Mouse (Mus musculus) cerebellum, adult 11-12 months (tissue): ENCODE results near the gene Lypla2.
"Not testable (repeated sequence)": the region's sequence is repeated elsewhere in the genome, so short reads cannot be mapped to it uniquely, and the experiment has no call there.

Source experiments
- DNase-seq: peaks from one replicate; pipeline ENCODE4 v3.0.0; 2022

The Lypla2 gene

DNA sequence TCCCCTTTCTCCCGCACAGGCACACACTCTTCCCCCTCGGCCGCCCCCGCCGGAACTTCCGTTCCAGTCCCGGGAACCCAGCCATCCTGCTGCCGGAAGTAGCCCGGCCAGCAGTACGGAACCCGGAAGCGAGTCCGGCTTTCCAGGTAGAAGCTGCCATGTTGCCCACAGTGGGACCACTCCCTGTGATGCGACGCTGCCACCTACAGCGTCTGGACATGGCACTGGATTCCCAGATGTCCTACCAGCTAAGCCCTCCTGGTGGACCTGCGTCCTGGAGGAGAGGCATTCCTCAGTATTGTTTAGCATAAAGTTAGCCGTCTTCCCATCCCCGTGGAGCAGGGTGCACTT, at the start of gene Lypla2:
TSS of gene Lypla2 (minus strand) at position 71 of the 351 bp plus-strand sequence.
- DNase-seq, result peak; percentile 90

DNA sequence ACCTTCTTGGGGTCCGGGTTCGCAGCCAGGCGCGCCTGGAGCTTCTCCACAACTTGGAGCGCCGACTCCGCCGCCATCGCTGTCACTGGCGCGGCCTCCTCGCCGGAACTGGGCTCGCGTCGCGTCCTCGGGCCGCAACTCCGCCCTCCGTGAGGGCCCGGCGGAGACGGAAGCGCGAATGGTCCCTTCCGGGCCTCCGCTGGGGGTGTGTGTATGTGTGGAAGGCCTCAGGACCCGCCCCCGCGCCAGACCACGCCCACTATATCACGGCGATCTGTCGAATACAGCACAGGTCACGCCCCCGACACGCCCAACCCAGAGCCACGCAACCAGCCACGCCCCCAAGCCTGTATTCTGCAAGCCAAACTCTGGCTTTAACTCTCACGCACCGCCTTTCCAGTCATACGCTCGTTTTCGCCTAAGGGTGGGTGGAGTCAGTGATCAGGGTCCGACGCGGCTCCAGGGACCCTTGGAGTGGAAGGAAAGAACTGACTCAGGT, 49.2 kb upstream of the Lypla2 start, which contains the start of gene Eloa:
TSS of gene Eloa (minus strand) at position 215 of the 499 bp plus-strand sequence.
- DNase-seq, result peak; percentile 98

DNA sequence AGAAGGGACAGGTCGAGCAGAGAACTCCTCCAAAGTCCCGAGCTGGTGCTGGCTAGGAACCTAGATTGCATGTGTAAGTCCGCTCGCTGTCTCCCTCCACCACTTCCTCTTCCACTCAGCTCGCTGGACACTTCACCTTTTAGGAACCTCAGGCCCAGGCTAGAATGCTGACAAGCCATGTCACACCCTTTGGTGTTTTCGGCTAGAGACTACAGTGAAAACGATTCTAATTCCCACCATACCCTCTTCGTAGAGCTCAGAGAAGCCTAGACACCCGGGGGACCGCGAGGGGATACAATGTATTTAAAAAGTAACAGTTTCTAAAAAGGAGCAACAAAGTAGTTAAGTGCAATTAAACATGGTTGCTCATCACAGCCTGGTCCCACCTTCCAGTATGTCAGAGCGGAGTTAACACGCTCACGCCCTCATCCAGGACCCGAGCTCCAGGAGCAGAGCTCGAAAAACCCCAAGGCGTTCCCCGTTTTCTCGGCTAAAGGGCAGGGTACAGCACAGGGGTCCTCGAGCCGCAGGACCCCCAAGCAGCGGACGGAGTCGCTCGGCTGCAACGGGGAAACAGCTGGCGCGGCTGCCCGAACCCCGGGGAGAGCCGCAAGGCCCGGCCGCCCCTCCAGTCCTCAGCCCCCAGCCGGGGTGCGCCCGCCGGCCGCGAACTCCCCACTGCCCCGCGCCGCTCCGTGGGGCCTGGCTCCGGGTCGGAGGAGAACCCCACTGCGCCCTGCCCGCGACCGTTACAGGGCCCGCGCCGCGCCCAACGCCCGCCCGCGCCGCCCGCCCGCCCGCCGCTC, 48.5 kb upstream of the Lypla2 start:
- DNase-seq, result no peak

DNA sequence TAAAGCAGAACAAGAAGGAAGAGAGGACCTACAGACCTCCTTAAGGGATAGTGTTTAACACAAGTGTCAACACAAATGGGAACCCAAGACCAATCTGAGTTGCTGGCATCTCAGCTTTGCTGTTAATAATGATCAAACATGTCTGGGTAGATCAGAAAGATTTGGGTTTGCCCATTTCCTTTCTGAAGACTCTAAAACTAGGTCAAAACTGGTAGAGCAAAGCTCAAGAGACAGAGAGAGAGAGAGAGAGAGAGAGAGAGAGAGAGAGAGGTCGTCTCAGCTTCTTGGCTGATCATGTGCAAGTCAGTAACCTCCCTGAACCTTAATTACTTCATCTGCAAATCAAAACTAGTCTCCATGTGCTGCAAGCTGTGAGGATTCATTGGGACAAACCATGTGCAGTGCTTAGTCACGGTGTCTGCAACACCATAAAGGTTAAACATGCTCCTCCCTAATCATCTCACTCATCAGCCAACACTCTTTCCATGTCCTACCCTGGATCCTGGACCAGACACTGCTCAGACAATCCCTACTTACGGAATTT, 43.7 kb upstream of the Lypla2 start:
- DNase-seq, result no peak

DNA sequence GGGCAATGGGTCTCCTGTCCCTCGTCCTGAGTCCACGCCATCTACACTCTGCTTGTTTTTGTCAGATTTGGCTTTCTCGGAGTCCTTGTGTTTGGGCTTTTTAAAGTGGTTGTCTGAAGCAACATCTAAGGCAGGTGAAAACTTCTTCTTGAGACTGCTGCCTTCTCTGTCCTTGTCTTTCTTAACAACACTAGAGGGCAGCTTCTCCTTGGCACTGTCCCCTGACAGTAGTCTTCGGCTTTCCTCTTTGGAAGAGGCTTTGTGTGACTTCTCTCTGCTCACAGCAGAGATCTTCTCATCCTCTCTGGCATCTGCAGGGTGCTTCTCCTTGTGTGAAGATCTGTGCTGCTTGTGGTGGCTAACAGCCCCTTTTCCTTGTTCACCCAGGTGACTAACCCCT, 38.2 kb upstream of the Lypla2 start:
- DNase-seq, result no peak

DNA sequence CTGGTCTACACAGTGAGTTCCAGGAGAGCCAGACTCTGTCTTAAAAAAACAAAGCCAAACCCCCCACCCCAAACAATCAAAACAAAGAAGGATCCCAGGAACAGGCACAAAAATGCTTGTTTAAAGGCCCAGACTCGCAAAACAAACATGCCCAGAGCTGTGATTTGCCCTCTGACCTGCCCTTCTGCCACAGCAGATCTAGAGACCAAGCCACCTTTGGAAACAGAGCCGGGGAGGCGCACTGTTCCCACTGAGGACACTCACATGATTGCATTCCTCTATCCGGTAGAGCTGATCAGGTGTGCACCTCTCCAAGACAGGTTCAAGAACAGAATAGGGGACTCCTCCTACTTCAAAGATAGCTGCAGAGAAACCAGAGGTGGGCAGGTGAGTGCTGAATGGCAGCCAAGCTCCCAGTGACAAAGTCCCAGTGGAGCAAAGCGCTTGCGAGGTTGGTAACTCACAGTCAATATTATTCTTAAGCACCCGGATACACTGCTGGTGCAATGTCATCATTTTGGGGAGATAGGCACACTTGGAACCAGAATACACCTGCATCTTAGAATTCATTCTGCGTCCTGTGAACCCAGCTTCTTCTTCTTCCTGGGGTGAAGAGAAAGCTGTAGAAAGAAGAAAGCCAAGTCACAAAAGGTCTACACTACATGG, 36.5 kb upstream of the Lypla2 start:
- DNase-seq, result no peak

DNA sequence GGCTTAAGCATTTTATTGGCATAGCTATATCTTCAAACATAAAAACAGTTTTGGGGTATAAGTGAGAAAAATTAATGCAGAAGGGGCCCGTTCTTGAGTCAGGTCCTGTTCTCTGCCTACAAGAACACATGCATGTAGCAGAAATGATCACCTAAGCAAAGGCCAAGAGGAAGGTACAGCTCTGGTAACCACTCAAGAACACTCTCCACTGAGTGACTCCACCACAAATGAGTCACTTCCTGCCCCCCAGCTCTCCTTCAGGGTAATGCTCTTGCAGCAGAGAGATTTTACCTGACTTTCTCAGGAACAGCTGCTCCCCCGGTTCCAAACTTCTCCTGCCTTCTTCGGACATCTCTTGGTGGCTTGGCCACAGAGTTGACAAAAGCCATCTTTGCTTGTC, 34.4 kb upstream of the Lypla2 start:
- no peak for DNase-seq

DNA sequence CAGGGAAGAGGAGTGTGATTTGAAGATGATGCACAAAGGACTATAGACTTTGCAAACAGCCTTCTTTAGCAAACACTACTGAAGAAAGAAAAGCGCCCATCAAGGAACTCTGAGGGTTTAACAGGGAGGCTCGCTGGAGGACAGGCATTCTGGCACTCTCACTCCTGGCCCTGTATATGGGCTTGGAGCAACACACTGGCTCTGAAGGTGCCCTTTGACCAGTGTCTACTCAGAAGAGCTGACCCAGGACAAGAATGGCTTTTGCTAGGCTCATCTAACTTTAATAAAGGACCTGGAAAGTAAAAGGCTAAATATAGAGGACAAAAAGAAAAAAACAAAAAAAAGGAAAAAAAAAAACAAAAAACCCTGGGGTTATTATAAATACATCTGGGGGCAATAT, 32.5 kb upstream of the Lypla2 start:
- DNase-seq, result no peak

DNA sequence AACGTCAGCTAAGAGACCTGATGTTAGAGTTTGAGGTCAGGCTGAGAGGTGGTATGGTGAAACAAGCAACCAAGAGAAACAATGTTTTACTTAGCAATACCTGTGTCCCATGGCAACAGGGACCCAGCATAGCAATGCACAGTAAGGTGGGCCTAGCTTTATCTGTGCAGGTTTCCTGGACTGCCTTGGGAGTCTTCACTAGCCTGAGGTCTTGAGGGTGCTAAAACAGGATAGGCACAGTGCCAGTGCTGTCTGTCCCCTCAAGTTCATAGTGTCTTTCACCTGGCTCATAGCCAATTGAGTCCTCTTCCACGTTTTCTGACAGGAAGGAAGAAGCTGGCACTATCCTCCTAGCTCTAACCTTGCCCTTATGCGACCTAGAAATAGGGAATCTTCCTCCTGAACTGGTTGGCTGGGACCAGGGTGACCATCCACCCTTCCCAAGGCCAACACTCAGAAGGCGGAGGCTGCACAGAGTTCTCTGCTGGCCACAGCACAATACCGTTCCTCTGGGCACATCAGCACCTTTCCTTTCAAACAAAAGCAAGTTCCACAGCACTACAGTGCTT, 31.8 kb upstream of the Lypla2 start:
- no peak for DNase-seq

DNA sequence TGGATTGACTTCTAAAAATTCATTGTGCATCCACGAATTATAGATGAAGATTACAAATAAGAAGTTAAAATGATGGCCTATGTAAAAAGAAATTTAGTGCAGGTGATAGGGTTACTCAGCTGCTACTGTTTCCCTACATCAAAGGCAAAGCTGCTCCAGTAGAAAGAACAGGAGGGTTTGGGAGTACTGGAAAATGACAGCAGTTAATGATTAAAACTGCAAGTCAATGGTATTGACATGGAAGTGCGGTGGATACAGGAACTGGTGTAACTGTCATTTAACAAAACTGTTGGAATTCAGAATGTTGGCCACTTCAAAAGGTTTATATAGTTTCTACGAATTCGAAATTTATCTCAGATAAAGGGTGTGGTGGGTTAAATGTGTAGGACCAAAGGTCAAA, 22.7 kb upstream of the Lypla2 start:
- no peak for DNase-seq

DNA sequence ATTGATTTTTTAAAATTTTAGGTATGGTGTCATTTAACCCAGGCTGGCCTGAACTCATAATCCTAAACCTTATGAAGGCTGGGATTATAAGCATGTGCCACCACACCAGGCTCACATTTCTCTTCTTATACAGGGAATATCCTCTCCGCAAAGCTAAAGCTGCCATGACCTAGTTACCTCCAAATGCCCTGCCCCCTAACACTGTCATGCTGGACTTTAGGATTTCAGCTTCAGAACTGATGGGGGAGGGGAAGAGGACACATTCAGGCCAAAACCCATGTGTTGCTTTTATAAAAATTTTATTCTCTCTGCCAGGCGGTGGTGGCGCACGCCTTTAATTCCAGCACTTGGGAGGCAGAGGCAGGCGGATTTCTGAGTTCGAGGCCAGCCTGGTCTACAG, 21.5 kb upstream of the Lypla2 start:
- no peak for DNase-seq

DNA sequence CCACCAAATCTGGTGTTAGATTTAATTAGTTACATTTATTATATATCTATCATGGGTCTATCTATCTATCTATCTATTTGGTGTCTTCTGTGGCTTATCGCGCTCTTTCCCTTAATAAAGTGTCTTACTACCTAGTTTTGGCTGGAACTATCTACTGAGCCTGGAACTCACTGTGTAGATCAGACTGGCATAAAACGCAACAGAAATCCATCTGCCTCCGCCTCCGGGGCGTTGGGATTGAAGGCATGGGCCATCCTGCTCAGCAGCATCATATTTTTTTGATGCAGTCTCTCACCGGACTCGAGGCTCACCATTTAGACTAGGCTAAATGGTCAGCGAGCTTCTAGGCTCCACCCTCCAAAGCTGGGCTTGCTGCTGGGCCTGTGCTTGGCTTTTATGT, 15.3 kb upstream of the Lypla2 start:
- DNase-seq, result peak; percentile 31

DNA sequence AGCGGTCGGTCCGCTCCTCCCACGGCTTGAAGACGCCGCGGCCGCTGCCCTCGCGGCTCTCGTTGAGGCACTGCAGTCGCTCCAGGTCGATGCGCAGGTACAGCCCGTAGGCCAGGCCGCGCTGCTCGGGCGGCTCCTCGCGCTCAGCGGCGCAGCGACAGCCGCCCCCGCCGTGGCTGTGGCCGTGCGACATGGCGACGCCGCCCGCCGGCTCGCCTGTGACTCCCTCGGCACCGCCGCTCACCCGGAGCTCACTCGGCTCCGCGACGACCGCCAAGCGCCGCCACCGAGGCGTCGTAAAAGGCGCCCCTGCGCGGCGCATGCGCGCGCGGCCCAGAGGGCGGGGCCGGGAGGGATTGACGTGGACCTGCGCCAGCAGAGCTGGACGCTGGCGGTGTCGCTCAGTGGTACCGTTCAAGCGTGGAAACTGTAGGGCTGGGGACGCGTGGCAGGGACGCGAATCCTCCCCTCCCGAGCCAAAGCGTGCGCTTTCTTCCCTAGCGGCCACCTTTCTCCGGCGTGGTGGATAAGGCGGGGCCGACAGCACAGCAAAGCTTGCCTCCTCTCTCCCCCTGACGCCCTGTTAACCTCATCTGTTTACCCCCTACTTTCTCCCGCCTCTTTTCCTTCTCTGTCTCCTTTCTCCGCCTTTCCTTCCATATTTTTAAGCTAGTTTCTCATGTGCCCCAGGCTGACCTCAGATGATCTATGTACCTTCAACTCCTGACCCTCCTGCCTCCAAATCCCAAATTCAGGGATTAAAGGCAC, 14.7 kb upstream of the Lypla2 start, which contains the start of gene Pithd1:
TSS of gene Pithd1 (minus strand) at position 322 of the 768 bp plus-strand sequence.
- peak; percentile 93 for DNase-seq

DNA sequence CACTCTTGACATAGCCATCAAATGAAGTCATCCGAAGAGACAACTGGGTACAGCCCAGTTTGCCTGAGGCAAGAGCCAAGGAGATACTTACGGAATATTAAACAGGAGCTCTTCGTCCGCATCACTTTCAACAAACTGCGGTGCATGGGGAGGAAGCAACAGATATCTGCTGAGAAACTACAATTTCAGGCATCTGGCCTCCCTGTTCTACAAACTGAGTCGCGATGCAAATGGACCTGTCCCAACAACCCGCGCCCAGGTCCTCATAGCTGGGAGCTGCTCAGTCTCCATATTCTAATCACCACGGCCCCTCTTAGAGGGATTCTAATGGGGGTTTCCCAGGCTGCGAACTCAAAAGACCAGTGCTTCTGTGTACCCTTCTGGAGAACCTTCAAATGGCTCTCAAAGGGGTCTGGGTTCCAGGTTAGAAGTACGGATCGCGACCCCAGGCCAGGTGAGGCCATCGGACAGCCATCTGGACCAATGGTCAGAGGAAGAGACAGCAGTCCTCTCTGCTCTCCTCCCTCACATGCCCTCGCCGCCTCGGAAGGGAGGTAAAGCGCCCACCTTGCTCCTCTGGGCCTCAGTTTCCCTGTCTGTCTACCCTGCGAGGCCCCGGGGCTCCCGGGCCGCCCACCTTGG, 14.0 kb upstream of the Lypla2 start:
- DNase-seq, result no peak

DNA sequence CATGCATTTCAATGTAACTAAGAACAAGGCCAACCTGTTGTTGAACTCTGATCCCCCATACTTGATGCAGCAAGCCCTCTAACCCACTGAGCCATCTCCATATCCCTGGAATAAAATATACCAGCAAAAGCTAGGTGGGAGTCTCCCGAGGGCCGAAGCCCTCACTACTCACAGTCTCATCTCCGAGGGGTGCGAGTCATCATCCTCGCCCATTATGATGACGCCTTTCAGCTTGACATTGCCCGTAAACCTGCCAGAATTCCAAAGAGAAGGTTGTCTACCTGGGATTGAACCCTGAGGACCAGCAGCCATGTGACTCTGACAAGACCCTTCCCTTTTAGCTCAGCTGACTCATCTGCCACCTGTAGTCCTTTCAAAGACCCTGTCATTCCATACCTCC, 13.3 kb upstream of the Lypla2 start:
- DNase-seq, result peak; percentile 24

DNA sequence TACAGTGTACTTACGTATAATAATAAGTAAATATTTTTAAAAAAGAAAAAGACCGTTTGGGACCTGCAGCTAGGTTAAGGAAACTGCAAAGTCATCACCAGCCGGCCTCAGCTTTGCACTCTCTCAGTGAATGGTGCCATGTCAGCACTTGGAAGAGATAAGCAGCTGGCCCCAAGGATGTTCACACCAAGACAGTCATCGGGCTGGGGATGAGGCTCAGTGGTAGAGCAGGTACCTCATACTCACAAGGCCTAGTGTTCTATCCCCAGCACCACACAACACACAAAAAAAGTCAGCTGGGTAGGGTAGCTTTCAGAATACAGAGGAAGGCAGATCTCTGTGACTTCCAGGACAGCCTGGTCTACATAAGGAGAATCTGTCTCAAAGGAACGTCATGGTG, 12.8 kb upstream of the Lypla2 start:
- no peak for DNase-seq

DNA sequence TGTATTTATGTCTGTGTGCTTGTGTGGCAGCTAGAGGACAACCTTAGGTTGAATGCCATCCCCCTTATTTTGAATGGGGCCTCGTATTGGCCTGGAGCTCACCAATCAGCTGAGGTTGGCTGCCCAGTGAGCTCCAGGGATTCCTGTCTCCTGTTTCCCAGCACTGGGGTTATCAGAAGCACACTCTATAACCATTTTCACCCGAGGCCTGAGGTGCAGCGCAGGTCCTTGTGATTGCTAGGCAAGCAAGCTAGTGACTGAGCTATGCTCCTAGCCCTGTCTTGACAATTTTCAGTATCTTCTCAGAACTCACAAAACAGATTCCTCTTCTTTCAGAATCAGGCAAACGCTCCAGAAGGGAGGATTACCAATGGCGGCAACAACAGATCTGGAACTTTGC, 12.1 kb upstream of the Lypla2 start:
- no peak for DNase-seq

DNA sequence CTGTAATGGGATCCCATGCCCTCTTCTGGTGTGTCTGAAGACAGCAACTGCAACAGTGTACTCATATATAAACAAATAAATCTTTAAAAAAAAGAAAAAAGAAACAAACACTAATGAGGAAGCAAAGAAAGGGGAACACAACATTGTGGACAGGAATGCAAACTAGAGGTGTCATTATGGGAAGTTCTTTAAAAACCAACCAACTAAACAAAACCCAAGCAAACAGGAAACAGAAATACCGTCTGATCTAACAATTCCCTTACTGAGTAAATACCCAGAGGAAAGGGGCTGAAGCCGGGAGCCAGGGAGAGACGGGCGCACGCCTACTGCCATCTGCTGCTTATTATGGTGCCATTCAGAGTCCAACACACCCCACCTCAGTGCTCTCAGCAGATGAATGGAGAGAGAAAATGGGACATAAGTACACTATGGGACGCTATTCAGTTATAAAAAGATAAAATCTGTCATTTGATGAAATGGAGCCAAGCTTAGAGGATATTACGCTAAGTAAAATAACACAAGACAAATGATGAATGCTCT, 9.2 kb upstream of the Lypla2 start:
- peak; percentile 42 for DNase-seq

DNA sequence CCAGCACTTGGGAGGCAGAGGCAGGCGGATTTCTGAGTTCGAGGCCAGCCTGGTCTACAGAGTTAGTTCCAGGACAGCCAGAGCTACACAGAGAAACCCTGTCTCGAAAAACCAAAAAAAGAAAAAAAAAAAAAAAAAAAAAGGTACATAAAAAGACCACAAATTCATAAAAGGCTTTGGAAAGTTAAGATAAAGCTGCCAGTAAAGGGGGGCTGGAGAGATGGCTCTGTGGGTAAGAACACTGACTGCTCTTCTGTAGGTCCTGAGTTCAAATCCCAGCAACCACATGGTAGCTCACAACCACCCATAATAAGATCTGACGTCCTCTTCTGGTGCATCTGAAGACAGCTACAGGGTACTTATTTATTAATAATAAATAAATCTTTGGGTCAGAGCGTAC, 7.8 kb upstream of the Lypla2 start:
- not testable (repeated sequence) for DNase-seq

DNA sequence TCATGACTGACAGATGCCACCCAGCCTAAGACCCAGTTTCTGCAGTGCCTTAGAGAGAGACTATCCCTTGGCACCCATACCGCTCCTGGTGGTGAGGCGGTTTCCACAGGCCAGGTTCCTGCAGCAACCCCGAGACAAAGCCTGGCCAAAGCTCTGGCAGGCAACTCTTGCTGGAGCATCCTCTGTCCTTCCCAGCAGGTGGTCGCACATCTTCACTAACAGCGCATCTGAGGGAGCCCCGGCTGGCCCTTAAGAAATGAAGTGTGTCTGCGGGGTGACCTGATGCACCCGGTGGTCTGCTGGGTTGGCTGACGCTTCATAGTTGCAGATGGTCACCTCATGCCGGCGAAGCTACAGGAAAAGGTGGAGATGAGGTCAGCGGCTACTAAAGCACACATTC, 3.7 kb upstream of the Lypla2 start:
- DNase-seq, result peak; percentile 42

DNA sequence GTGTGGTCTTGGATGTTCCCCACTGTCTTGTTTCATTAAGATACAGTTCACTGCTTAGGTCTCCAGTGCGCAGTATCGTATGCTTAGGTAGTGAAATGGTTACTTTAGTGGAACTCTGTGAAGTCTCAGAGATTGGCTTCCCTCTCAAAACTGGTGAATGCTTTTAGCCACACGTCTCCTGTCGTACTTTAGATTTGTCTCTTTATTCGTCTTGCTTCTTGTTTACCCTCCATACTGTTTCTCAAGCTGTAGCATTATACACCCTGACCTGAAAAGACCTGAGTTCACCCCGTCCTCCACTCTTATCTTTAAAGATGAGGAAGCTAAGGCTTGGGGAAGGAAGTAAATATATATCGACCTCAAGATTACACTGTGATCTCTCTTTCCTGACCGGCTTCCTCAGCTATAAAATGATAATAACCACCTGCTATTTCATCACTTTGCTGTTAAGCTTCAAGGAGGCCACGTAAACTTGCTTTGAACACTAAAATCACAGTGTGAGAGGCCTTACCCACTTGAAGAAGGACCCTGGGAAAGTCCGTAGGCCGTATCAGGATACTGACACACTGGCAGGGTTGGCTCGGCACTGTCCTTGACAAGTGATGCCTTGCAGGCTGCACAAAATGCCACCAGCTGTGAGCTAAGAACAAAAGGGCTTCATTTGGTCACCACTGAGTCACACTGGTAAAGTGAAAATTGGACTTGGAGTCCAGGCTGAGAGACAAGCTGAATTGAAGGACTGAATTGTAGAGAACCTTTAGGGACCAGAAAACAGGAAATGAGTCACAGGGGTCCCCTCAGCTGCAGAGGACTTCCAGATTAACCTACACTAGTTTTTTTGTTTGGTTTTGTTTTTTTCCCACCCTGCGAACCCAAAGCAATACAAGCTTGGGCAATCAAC, 735 bp upstream of the Lypla2 start:
- peak; percentile 42 for DNase-seq
